Mouse (Mus musculus) olfactory bulb, adult 2 months (tissue): ENCODE measurements at regions not wholly inside any gene's neighbourhood (a gene's known extent, or its start where the extent isn't known, plus 50 kb on each side); places are given as distances from the start of the nearest gene placed in this dataset.

ENCODE experiments used
- CTCF ChIP-seq: fragments of 200-500 bp; IDR thresholded peaks from 2 replicates; pipeline ENCODE4 v1.5.1; 2012; ENCODE audit warnings: low read depth, mild to moderate bottlenecking, low read length, moderate library complexity; ENCODE audit not compliant: insufficient read depth
- POLR2A ChIP-seq: fragments of 200-500 bp; IDR thresholded peaks from 2 replicates; pipeline ENCODE4 v1.6.1; 2012; ENCODE audit warnings: mild to moderate bottlenecking, low read depth, low read length, moderate library complexity; ENCODE audit not compliant: insufficient read depth

DNA sequence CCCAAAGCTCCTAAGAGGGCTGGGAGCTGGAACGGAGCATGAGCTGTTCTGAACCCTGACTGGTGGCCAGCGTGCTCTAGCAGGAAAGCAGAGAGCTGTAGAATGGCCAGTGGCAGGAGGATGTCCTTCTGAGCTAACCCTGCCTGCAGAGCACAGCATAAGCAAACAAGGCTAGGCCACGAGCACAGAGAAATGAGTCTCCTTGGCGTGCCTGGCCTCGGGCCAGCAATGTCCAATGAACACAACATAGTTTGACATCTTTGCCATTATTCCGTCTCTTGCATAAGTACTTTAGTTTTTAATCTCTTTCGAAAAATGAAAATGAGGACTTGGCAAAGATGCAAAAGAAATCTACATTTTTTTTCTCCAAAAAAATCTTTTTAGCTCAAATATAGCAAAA is 114.6 kb upstream of the Magi3 start:
- no peak for TF ChIP-seq CTCF
- TF ChIP-seq POLR2A = no peak
